Comparison of ENCODE assay signal across 29 mouse cellular contexts in the genomic region with DNA sequence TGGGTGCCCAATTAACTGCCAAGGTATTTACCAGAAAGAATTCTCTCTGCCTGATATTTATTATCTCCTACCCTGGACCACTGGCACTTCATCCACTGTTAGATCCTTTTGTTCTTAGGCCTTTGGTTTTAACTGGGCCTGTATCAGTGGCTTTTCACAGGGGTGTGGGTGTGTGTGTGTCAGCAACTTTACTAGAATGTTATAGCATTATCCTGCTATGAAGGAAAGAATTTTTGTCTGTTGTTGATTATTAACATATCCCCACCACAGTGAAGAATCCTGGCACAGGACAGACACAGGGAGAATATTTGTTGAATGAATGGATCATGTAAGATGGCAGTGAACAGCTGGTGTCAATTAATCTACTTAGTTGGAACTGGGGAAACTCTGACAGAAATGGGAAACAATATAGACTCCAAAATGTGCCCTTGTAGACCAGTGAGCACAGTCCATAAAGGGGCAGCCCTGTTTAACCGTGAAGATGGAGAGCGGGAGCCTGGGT. TPM values are rescaled to one million over a fixed set of nuclear protein-coding genes. Genes with fewer than 3 reads are reported as not detected.
DNase-seq lines count a peak whose midpoint lies in the region; ATAC-seq and TF ChIP-seq lines count a peak whose summit lies in the region.
"Had no signal": no experiment of that assay in that cellular context is flagged by ENCODE, and none has a peak within 500 bp of the region (broad histone marks: within the 10 kb centered on the region; RNA-seq: fewer than 3 reads in every experiment).

No protein-coding gene starts in this region.

- ATAC-seq in forebrain, embryonic 13.5 days, result no peak
- no peak for ATAC-seq in forebrain, embryonic 16.5 days
- no peak for ATAC-seq in hindbrain, embryonic 13.5 days (ENCODE audit: low FRiP score)
- ATAC-seq in hindbrain, postnatal 0 days, result no peak
- ATAC-seq in Patski, result peak; percentile 74
- ATAC-seq: intestine, postnatal 0 days; lung, postnatal 0 days; midbrain, embryonic 15.5 days had no signal

- in situ Hi-C loops in Patski (cut with MboI; ENCODE audit: low pct_unique_long_range_greater_than_20kb), result no loop called here

- H3K36me3 ChIP-seq in forebrain, embryonic 13.5 days (ENCODE audit: poor library complexity, severe bottlenecking), result no peaks in the 10 kb centered on the region
- no peaks in the 10 kb centered on the region for H3K36me3 ChIP-seq in forebrain, embryonic 16.5 days (ENCODE audit: control insufficient read depth, insufficient read depth)
- no peaks in the 10 kb centered on the region for H3K36me3 ChIP-seq in hindbrain, embryonic 13.5 days
- H3K36me3 ChIP-seq in hindbrain, postnatal 0 days (ENCODE audit: insufficient read depth, low read length), result no peaks in the 10 kb centered on the region
- H3K36me3 ChIP-seq: G1E; heart, embryonic 13.5 days; midbrain, embryonic 15.5 days; neural tube, embryonic 13.5 days; stomach, embryonic 15.5 days had no signal

- peaks cover 40% of the 10 kb centered on the region for H3K4me1 ChIP-seq in forebrain, embryonic 13.5 days
- H3K4me1 ChIP-seq in forebrain, embryonic 16.5 days (replicated peaks; ENCODE audit: control insufficient read depth, insufficient read depth, low read length), result peaks cover 22% of the 10 kb centered on the region
- peaks cover 46% of the 10 kb centered on the region for H3K4me1 ChIP-seq in hindbrain, embryonic 13.5 days (replicated peaks)
- 0 out of 2 replicates have a peak, but pooled peaks cover 3% of the 10 kb centered on the region for H3K4me1 ChIP-seq in hindbrain, postnatal 0 days (ENCODE audit: insufficient read depth, low read length)
- H3K4me1 ChIP-seq: heart, embryonic 13.5 days had no signal

- H3K9ac ChIP-seq in forebrain, embryonic 13.5 days, result no peak overlapping the region
- no peak overlapping the region for H3K9ac ChIP-seq in forebrain, embryonic 16.5 days (replicated peaks; ENCODE audit: low read depth, low read length)
- no peak overlapping the region for H3K9ac ChIP-seq in hindbrain, embryonic 13.5 days
- no peak overlapping the region for H3K9ac ChIP-seq in hindbrain, postnatal 0 days (replicated peaks; ENCODE audit: low read length)
- H3K9ac ChIP-seq: heart, embryonic 13.5 days; midbrain, embryonic 15.5 days; neural tube, embryonic 13.5 days; stomach, embryonic 15.5 days had no signal

- no peak for TF ChIP-seq CTCF in hindbrain, postnatal 0 days (IDR thresholded peaks at IDR 0.05; ENCODE audit: low read depth)
- no peak for TF ChIP-seq CTCF in Patski (IDR thresholded peaks at IDR 0.05)
- TF ChIP-seq CTCF in left cerebral cortex, adult 2 months (IDR thresholded peaks at IDR 0.05), result no peak

- intact Hi-C loops in left cerebral cortex, adult 2 months (cut with DNase I), result no loop called here

- CTCF ChIA-PET in Patski (lab: Charles Lee), result interaction anchor here (1.5 kb wide), 1 partner anchor 34 kb away, joined by 5 read pairs; no protein-coding TSS in a partner anchor

- H3K9me3 ChIP-seq in forebrain, embryonic 13.5 days (replicated peaks), result no peaks in the 10 kb centered on the region
- H3K9me3 ChIP-seq in forebrain, embryonic 16.5 days (ENCODE audit: control insufficient read depth, low read length), result no peaks in the 10 kb centered on the region
- no peaks in the 10 kb centered on the region for H3K9me3 ChIP-seq in hindbrain, embryonic 13.5 days
- no peaks in the 10 kb centered on the region for H3K9me3 ChIP-seq in hindbrain, postnatal 0 days (ENCODE audit: low read length)
- H3K9me3 ChIP-seq: heart, embryonic 13.5 days; midbrain, embryonic 15.5 days; neural tube, embryonic 13.5 days; stomach, embryonic 15.5 days had no signal

- H3K4me3 ChIP-seq in forebrain, embryonic 13.5 days, result no peak overlapping the region
- no peak overlapping the region for H3K4me3 ChIP-seq in forebrain, embryonic 16.5 days (replicated peaks; ENCODE audit: low read length)
- H3K4me3 ChIP-seq in hindbrain, embryonic 13.5 days, result no peak overlapping the region
- H3K4me3 ChIP-seq in hindbrain, postnatal 0 days (ENCODE audit: low read length), result no peak overlapping the region
- H3K4me3 ChIP-seq in left cerebral cortex, adult 2 months, result no peak overlapping the region
- H3K4me3 ChIP-seq: erythroblast, embryonic 14.5 days; heart, embryonic 13.5 days; midbrain, embryonic 15.5 days; neural tube, embryonic 13.5 days; stomach, embryonic 15.5 days had no signal

- H3K27me3 ChIP-seq in forebrain, embryonic 13.5 days, result no peaks in the 10 kb centered on the region
- no peaks in the 10 kb centered on the region for H3K27me3 ChIP-seq in forebrain, embryonic 16.5 days (replicated peaks; ENCODE audit: control insufficient read depth, insufficient read depth, low read length)
- H3K27me3 ChIP-seq in hindbrain, embryonic 13.5 days, result no peaks in the 10 kb centered on the region
- H3K27me3 ChIP-seq in hindbrain, postnatal 0 days (ENCODE audit: insufficient read depth, low read length), result no peaks in the 10 kb centered on the region
- no peaks in the 10 kb centered on the region for H3K27me3 ChIP-seq in Patski
- H3K27me3 ChIP-seq: CH12.LX; heart, embryonic 13.5 days; midbrain, embryonic 15.5 days; neural tube, embryonic 13.5 days; stomach, embryonic 15.5 days had no signal

- H3K4me2 ChIP-seq in forebrain, embryonic 13.5 days, result no peak overlapping the region
- H3K4me2 ChIP-seq in forebrain, embryonic 16.5 days (ENCODE audit: low read length), result no peak overlapping the region
- H3K4me2 ChIP-seq in hindbrain, embryonic 13.5 days, result no peak overlapping the region
- no peak overlapping the region for H3K4me2 ChIP-seq in hindbrain, postnatal 0 days (ENCODE audit: low read depth, low read length)
- H3K4me2 ChIP-seq: heart, embryonic 13.5 days; midbrain, embryonic 15.5 days; neural tube, embryonic 13.5 days; stomach, embryonic 15.5 days had no signal

- H3K27ac ChIP-seq in forebrain, embryonic 13.5 days, result 0 out of 2 replicates have a peak overlapping the region, but pooled peaks have one; percentile 25
- H3K27ac ChIP-seq in forebrain, embryonic 16.5 days (ENCODE audit: low read length), result no peak overlapping the region
- H3K27ac ChIP-seq in hindbrain, embryonic 13.5 days, result peak overlapping the region; percentile 30
- H3K27ac ChIP-seq in hindbrain, postnatal 0 days, result no peak overlapping the region
- no peak overlapping the region for H3K27ac ChIP-seq in left cerebral cortex, adult 2 months
- H3K27ac ChIP-seq: heart, embryonic 13.5 days; macrophage; midbrain, embryonic 15.5 days; stomach, embryonic 15.5 days had no signal

- WGBS in forebrain, embryonic 13.5 days, result 72% methylated on average over 2 of the region's 2 CpGs
- WGBS in forebrain, embryonic 16.5 days, result 67% methylated on average over 2 of the region's 2 CpGs
- 64% methylated on average over 2 of the region's 2 CpGs for WGBS in hindbrain, embryonic 13.5 days
- WGBS in hindbrain, postnatal 0 days, result 60% methylated on average over 2 of the region's 2 CpGs

- no peak for DNase-seq in hindbrain, postnatal 0 days (ENCODE audit: low spot score)
- peak; percentile 33 for DNase-seq in Patski (ENCODE audit: low read depth, low spot score)
- DNase-seq in retina, embryonic 14.5 days (ENCODE audit: low spot score), result peak; percentile 26
- DNase-seq in left cerebral cortex, adult 2 months (ENCODE audit: extremely low spot score in 1 of 2, low spot score in 2 of 2), result no peak
- DNase-seq in right cerebral cortex, adult 2 months (ENCODE audit: low spot score in 2 of 2), result no peak
- DNase-seq: adrenal gland, postnatal 10 days; B cell, adult 2 months; cerebellum, adult 2 months; cerebellum, postnatal 25 days; gastrocnemius, postnatal 10 days; heart, postnatal 14 days; kidney, postnatal 4 days; liver; right cerebral cortex, adult 18-20 months; thymus, postnatal 36 days had no signal

- POLR2A ChIA-PET in Patski (lab: Charles Lee), result no interaction called here

RNA-seq across cellular contexts. Expression of a gene that starts 40.9 kb away (rescaled TPM):
- 40.3 and 46.9 TPM in 2 replicates for polyA plus RNA-seq in forebrain, embryonic 13.5 days (2015; fragmentation: Nextera tagmentation; extraction: Ambion mirVana)
- polyA plus RNA-seq in forebrain, embryonic 16.5 days (2015; fragmentation: Nextera tagmentation; extraction: Ambion mirVana), result 64.4 and 65.7 TPM in 2 replicates
- polyA plus RNA-seq in hindbrain, embryonic 13.5 days (2015; fragmentation: Nextera tagmentation; extraction: Ambion mirVana), result 45.7 and 46.2 TPM in 2 replicates
- total RNA-seq in hindbrain, postnatal 0 days (2014; rRNA removed), result 42.7 and 43.5 TPM in 2 replicates
- 29.1 and 30.7 TPM in 2 replicates for polyA plus RNA-seq in hindbrain, postnatal 0 days (2015; fragmentation: Nextera tagmentation; extraction: Ambion mirVana)
- polyA plus RNA-seq in Patski (2021), result 2.4 TPM
- 10 to 100 TPM; 52.0 to 52.2 TPM for total RNA-seq in left cerebral cortex, adult 2 months (2021)
- total RNA-seq: CH12.LX; granulocyte monocyte progenitor cell, adult 5-6 weeks had no signal
- polyA plus RNA-seq: erythroblast, embryonic 14.5 days; G1E; macrophage had no signal

Comparison
In these comparisons a context has a peak if more than half of its experiments do, and no peak if none do; other contexts are left out.
1. H3K27ac ChIP-seq: peak in forebrain, embryonic 13.5 days (single experiment) and hindbrain, embryonic 13.5 days (single experiment); none in forebrain, embryonic 16.5 days (single experiment), hindbrain, postnatal 0 days (single experiment) and left cerebral cortex, adult 2 months (single experiment).
2. DNase-seq: peak in Patski (single experiment) and retina, embryonic 14.5 days (single experiment); none in hindbrain, postnatal 0 days (single experiment), left cerebral cortex, adult 2 months (0 of 2) and right cerebral cortex, adult 2 months (0 of 2).